Mouse (Mus musculus): ENCODE measurements around the gene Ankrd34c. TPM values are rescaled to one million over a fixed set of nuclear protein-coding genes. Genes with fewer than 3 reads are reported as not detected.
A peak's percentile ranks its signal among the peaks of the same experiment; 100 is the strongest.

Gene Ankrd34c
- total RNA-seq, 2 experiments from 2014 or later = 3.2 to 3.5 TPM

DNA sequence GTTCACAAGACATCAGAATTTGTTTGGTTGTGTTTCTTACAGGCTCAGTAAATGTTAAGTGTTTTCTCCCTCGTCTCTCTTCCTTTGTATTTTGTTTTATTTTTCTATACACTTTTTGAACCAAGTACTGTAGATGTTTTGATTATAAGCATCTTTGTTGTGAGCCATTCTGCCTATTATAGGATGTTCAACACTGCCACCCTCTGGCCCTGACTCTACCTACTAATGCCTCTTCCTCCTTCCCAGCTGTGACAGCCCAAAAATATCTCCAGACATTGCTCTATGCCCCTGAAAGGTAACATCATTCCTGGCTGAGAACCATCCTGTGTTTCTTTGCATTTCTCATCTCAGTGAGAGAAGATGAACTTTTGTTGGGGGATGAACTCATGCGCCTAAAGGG, 52.0 kb downstream of the Ankrd34c start:
- intact Hi-C loops (cut with DNase I) = no loop called here
- no peak for DNase-seq

- intact Hi-C loops (cut with DNase I) = no loop called here
- DNase-seq = peak; percentile 59
These were observed 59.3 kb downstream of the Ankrd34c start for GRCm38 (mm10) chr9:89678974-89679373.

Other genes with a start within 250 kb of the Ankrd34c start
- 10 to 100 TPM; 22.6 to 26.9 TPM for gene Minar1, start 115.3 kb downstream of the Ankrd34c start, total RNA-seq (2021)
- gene Tmed3, start 33.4 kb downstream of the Ankrd34c start, total RNA-seq (2021) = 10 to 100 TPM; 25.0 to 25.9 TPM
- 10 to 100 TPM; 18.7 to 29.3 TPM for gene Rasgrf1, start 171.4 kb upstream of the Ankrd34c start, total RNA-seq (2021)